Mouse (Mus musculus): ENCODE results near the gene Depp1. TPM values are rescaled to one million over a fixed set of nuclear protein-coding genes. Genes with fewer than 3 reads are reported as not detected.

Depp1 gene
- polyA plus RNA-seq, 2 experiments: 3.3 to 6.3 TPM

GRCm38 (mm10) chr6:116694346-116694745 lies 43.9 kb downstream of the Depp1 start:
- WGBS (ENCODE audit: insufficient replicate concordance): 68% methylated on average over 3 of the region's 3 CpGs
- no peaks in the 10 kb centered on the region for H3K4me1 ChIP-seq (replicated peaks; ENCODE audit: control insufficient read depth in 2 of 2, insufficient read depth in 2 of 2, low read length in 1 of 2)

GRCm38 (mm10) chr6:116697413-116697812 lies 47.0 kb downstream of the Depp1 start:
- no peak for ATAC-seq (ENCODE audit: insufficient read depth)
- no peaks in the 10 kb centered on the region for H3K4me1 ChIP-seq (replicated peaks; ENCODE audit: control insufficient read depth in 2 of 2, insufficient read depth in 2 of 2, low read length in 1 of 2)
- H3K4me3 ChIP-seq (ENCODE audit: insufficient read depth in 1 of 2, low read depth in 2 of 2, low read length in 2 of 2): no peak overlapping the region
- H3K4me2 ChIP-seq (ENCODE audit: low read depth): no peak overlapping the region
- peak in 1 of 3 experiments; percentile 43 for DNase-seq (ENCODE audit: low read depth in 3 of 3, low spot score in 3 of 3)
- H3K27me3 ChIP-seq (ENCODE audit: control insufficient read depth, insufficient read depth, low read length): no peaks in the 10 kb centered on the region
- no peak overlapping the region for H3K27ac ChIP-seq
- H3K9ac ChIP-seq (replicated peaks): no peak overlapping the region
- H3K9me3 ChIP-seq (ENCODE audit: control insufficient read depth, low read length): no peaks in the 10 kb centered on the region
- H3K36me3 ChIP-seq (replicated peaks; ENCODE audit: control insufficient read depth, insufficient read depth, low read depth): no peaks in the 10 kb centered on the region
- peak; percentile 57 for TF ChIP-seq CTCF (IDR thresholded peaks at IDR 0.05; ENCODE audit: low read depth)
- no peak for TF ChIP-seq EP300 (IDR thresholded peaks at IDR 0.05; ENCODE audit: low read depth)
- 31% methylated on average over 2 of the region's 2 CpGs for WGBS (ENCODE audit: insufficient replicate concordance)

More at GRCm38 (mm10) chr6:116694346-116694745, 43.9 kb downstream of the Depp1 start:
- H3K4me2 ChIP-seq (ENCODE audit: low read depth): no peak overlapping the region
- ATAC-seq (ENCODE audit: insufficient read depth) (no peak), DNase-seq (ENCODE audit: low read depth in 3 of 3, low spot score in 3 of 3) (no peak)
- no peak overlapping the region for H3K27ac ChIP-seq
- no peaks in the 10 kb centered on the region for H3K36me3 ChIP-seq (replicated peaks; ENCODE audit: control insufficient read depth, insufficient read depth, low read depth)
- H3K27me3 ChIP-seq (ENCODE audit: control insufficient read depth, insufficient read depth, low read length): no peaks in the 10 kb centered on the region
- TF ChIP-seq CTCF (IDR thresholded peaks at IDR 0.05; ENCODE audit: low read depth): no peak
- TF ChIP-seq EP300 (IDR thresholded peaks at IDR 0.05; ENCODE audit: low read depth): no peak
- H3K9me3 ChIP-seq (ENCODE audit: control insufficient read depth, low read length): no peaks in the 10 kb centered on the region
- H3K4me3 ChIP-seq (ENCODE audit: insufficient read depth in 1 of 2, low read depth in 2 of 2, low read length in 2 of 2): no peak overlapping the region
- H3K9ac ChIP-seq (replicated peaks): no peak overlapping the region

GRCm38 (mm10) chr6:116697896-116698425 lies 47.6 kb downstream of the Depp1 start:
- Histone ChIP-seq H3K4me2 (ENCODE audit: low read depth) (no peak overlapping the region), H3K27ac (no peak overlapping the region), H3K4me3 (ENCODE audit: insufficient read depth in 1 of 2, low read depth in 2 of 2, low read length in 2 of 2) (no peak overlapping the region), H3K4me1 (replicated peaks; ENCODE audit: control insufficient read depth in 2 of 2, insufficient read depth in 2 of 2, low read length in 1 of 2) (no peaks in the 10 kb centered on the region), H3K36me3 (replicated peaks; ENCODE audit: control insufficient read depth, insufficient read depth, low read depth) (no peaks in the 10 kb centered on the region), H3K27me3 (ENCODE audit: control insufficient read depth, insufficient read depth, low read length) (no peaks in the 10 kb centered on the region), H3K9ac (replicated peaks) (no peak overlapping the region), H3K9me3 (ENCODE audit: control insufficient read depth, low read length) (no peaks in the 10 kb centered on the region)
- 67% methylated on average over 4 of the region's 4 CpGs for WGBS (ENCODE audit: insufficient replicate concordance)
- TF ChIP-seq EP300 (IDR thresholded peaks at IDR 0.05; ENCODE audit: low read depth): no peak
- TF ChIP-seq CTCF (IDR thresholded peaks at IDR 0.05; ENCODE audit: low read depth): no peak
- ATAC-seq (ENCODE audit: insufficient read depth): no peak
- no peak for DNase-seq (ENCODE audit: low read depth in 3 of 3, low spot score in 3 of 3)

- Histone ChIP-seq H3K27me3 (ENCODE audit: control insufficient read depth, insufficient read depth, low read length) (no peaks in the 10 kb centered on the region), H3K9ac (replicated peaks) (no peak overlapping the region), H3K4me1 (replicated peaks; ENCODE audit: control insufficient read depth in 2 of 2, insufficient read depth in 2 of 2, low read length in 1 of 2) (no peaks in the 10 kb centered on the region), H3K4me3 (ENCODE audit: insufficient read depth in 1 of 2, low read depth in 2 of 2, low read length in 2 of 2) (no peak overlapping the region), H3K9me3 (ENCODE audit: control insufficient read depth, low read length) (no peaks in the 10 kb centered on the region), H3K27ac (no peak overlapping the region), H3K36me3 (replicated peaks; ENCODE audit: control insufficient read depth, insufficient read depth, low read depth) (no peaks in the 10 kb centered on the region), H3K4me2 (ENCODE audit: low read depth) (no peak overlapping the region)
- DNase-seq (ENCODE audit: low read depth in 3 of 3, low spot score in 3 of 3): no peak
- TF ChIP-seq CTCF (IDR thresholded peaks at IDR 0.05; ENCODE audit: low read depth): no peak
- TF ChIP-seq EP300 (IDR thresholded peaks at IDR 0.05; ENCODE audit: low read depth): no peak
- ATAC-seq (ENCODE audit: insufficient read depth): no peak
Observed at GRCm38 (mm10) chr6:116700821-116701220, 50.4 kb downstream of the Depp1 start.

Small RNAs within 50 kb of the gene (microRNA-seq; reads per million reads assigned to microRNA genes)
- gene Mir7043: 1.3 reads per million

Other genes with a start within 250 kb of the Depp1 start
- 0.81 and 1.6 TPM in 2 replicates for gene Alox5, start 189.4 kb upstream of the Depp1 start, polyA plus RNA-seq (2012; rRNA removed)
- 1.8 and 2.4 TPM in 2 replicates for gene Alox5, start 189.4 kb upstream of the Depp1 start, polyA plus RNA-seq (2014; fragmentation: Nextera tagmentation; extraction: Ambion mirVana)
- gene Olfr211, start 161.5 kb upstream of the Depp1 start, polyA plus RNA-seq (2012; rRNA removed): not detected in 2 replicates
- not detected in 2 replicates for gene Olfr211, start 161.5 kb upstream of the Depp1 start, polyA plus RNA-seq (2014; fragmentation: Nextera tagmentation; extraction: Ambion mirVana)
- 0.01 TPM in 1 of 2 replicates, not detected in the other for gene Olfr212, start 144.1 kb upstream of the Depp1 start, polyA plus RNA-seq (2012; rRNA removed)
- gene Olfr212, start 144.1 kb upstream of the Depp1 start, polyA plus RNA-seq (2014; fragmentation: Nextera tagmentation; extraction: Ambion mirVana): not detected in 2 replicates
- not detected in 2 replicates for gene Olfr213, start 112.2 kb upstream of the Depp1 start, polyA plus RNA-seq (2012; rRNA removed)
- not detected in 2 replicates for gene Olfr213, start 112.2 kb upstream of the Depp1 start, polyA plus RNA-seq (2014; fragmentation: Nextera tagmentation; extraction: Ambion mirVana)
- 0.04 TPM in 1 of 2 replicates, not detected in the other for gene Gm5580, start 99.5 kb upstream of the Depp1 start, polyA plus RNA-seq (2012; rRNA removed)
- 0.19 and 0.21 TPM in 2 replicates for gene Gm5580, start 99.5 kb upstream of the Depp1 start, polyA plus RNA-seq (2014; fragmentation: Nextera tagmentation; extraction: Ambion mirVana)
- gene Olfr214, start 96.4 kb upstream of the Depp1 start, polyA plus RNA-seq (2012; rRNA removed): not detected in 2 replicates
- gene Olfr214, start 96.4 kb upstream of the Depp1 start, polyA plus RNA-seq (2014; fragmentation: Nextera tagmentation; extraction: Ambion mirVana): not detected in 2 replicates
- not detected in 2 replicates for gene Olfr215, start 66.4 kb upstream of the Depp1 start, polyA plus RNA-seq (2012; rRNA removed)
- not detected in 2 replicates for gene Olfr215, start 66.4 kb upstream of the Depp1 start, polyA plus RNA-seq (2014; fragmentation: Nextera tagmentation; extraction: Ambion mirVana)
- 9.0 and 10.9 TPM in 2 replicates for gene Zfp422, start 21.6 kb upstream of the Depp1 start, polyA plus RNA-seq (2012; rRNA removed)
- 21.2 TPM in 2 replicates for gene Zfp422, start 21.6 kb upstream of the Depp1 start, polyA plus RNA-seq (2014; fragmentation: Nextera tagmentation; extraction: Ambion mirVana)
- gene Rassf4, start 23.3 kb downstream of the Depp1 start, polyA plus RNA-seq (2012; rRNA removed): 1.5 and 1.9 TPM in 2 replicates
- 5.7 and 6.7 TPM in 2 replicates for gene Rassf4, start 23.3 kb downstream of the Depp1 start, polyA plus RNA-seq (2014; fragmentation: Nextera tagmentation; extraction: Ambion mirVana)
- gene Tmem72, start 66.3 kb downstream of the Depp1 start, polyA plus RNA-seq (2012; rRNA removed): under 0.01 and 0.01 TPM in 2 replicates
- gene Tmem72, start 66.3 kb downstream of the Depp1 start, polyA plus RNA-seq (2014; fragmentation: Nextera tagmentation; extraction: Ambion mirVana): under 0.01 TPM in 1 of 2 replicates, not detected in the other

Measured in liver, embryonic 14.5 days (tissue).